Mouse (Mus musculus) heart, embryonic 12.5 days (tissue): Measurements from ENCODE around the gene Agxt. TPM values are rescaled to one million over a fixed set of nuclear protein-coding genes. Genes with fewer than 3 reads are reported as not detected.

Source experiments
- ATAC-seq: fragments of 200-750 bp; cut with Nextera tagmentation; 2 replicates; pipeline ENCODE4 v1.8.0; 2017; ENCODE audit warnings: moderate TSS enrichment, moderate library complexity; ENCODE audit not compliant: insufficient number of reproducible peaks, low FRiP score
- H3K27ac ChIP-seq: fragments of 300-500 bp; sonication (generic); 2 replicates; pipeline ENCODE4 v1.5.1; 2016; ENCODE audit warnings: mild to moderate bottlenecking, moderate library complexity; ENCODE audit not compliant: poor library complexity, severe bottlenecking
- H3K27me3 ChIP-seq: fragments of 300-500 bp; sonication (generic); replicated peaks from 2 replicates; pipeline ENCODE4 v1.6.1; 2016; ENCODE audit warnings: mild to moderate bottlenecking, moderate library complexity
- H3K36me3 ChIP-seq: fragments of 300-500 bp; sonication (generic); 2 replicates; pipeline ENCODE4 v1.6.1; 2016; ENCODE audit warnings: mild to moderate bottlenecking, moderate library complexity
- H3K4me1 ChIP-seq: fragments of 300-500 bp; sonication (generic); replicated peaks from 2 replicates; pipeline ENCODE4 v1.6.1; 2016; ENCODE audit warnings: mild to moderate bottlenecking
- H3K4me2 ChIP-seq: fragments of 300-500 bp; sonication (generic); 2 replicates; pipeline ENCODE4 v1.6.1; 2016; ENCODE audit warnings: mild to moderate bottlenecking, moderate library complexity
- H3K4me3 ChIP-seq: fragments of 300-500 bp; sonication (generic); 2 replicates; pipeline ENCODE4 v1.5.1; 2016; ENCODE audit warnings: mild to moderate bottlenecking
- H3K9ac ChIP-seq: fragments of 300-500 bp; sonication (generic); 2 replicates; pipeline ENCODE4 v1.6.1; 2016; ENCODE audit warnings: mild to moderate bottlenecking, moderate library complexity
- H3K9me3 ChIP-seq: fragments of 300-500 bp; sonication (generic); replicated peaks from 2 replicates; pipeline ENCODE4 v1.6.1; 2016; ENCODE audit warnings: mild to moderate bottlenecking, moderate library complexity
- WGBS: fragments of 180-500 bp; shearing (Covaris S2); methylation state at CpG from one replicate; pipeline ENCODE4 v1.1.7; 2016; 5-methylcytosine and 5-hydroxymethylcytosine counted together
- polyA plus RNA-seq: library from polyadenylated mRNA; unstranded; fragments of >200 nt; fragmentation: Nextera tagmentation; extraction: Ambion mirVana; gene quantifications from 2 replicates; pipeline ENCODE4 v1.2.1, GENCODE M21; 2016

Agxt gene
- polyA plus RNA-seq, 1 experiment from 2014 or later: not detected

- H3K4me2 ChIP-seq: no peak overlapping the region
- no peaks in the 10 kb centered on the region for H3K36me3 ChIP-seq
- H3K9ac ChIP-seq: no peak overlapping the region
- H3K27ac ChIP-seq: no peak overlapping the region
- no peaks in the 10 kb centered on the region for H3K9me3 ChIP-seq
- H3K4me1 ChIP-seq: no peaks in the 10 kb centered on the region
- H3K27me3 ChIP-seq: peaks cover 7% of the 10 kb centered on the region; the same call in 1 of the 2 replicates
- no peak for ATAC-seq
- WGBS: 71% methylated on average over 11 of the region's 11 CpGs
- H3K4me3 ChIP-seq: no peak overlapping the region
Observed at GRCm38 (mm10) chr1:93123179-93123854, 11.7 kb upstream of the Agxt start.

GRCm38 (mm10) chr1:93124066-93124465 lies 11.0 kb upstream of the Agxt start:
- Histone ChIP-seq H3K27ac (no peak overlapping the region), H3K4me1 (no peaks in the 10 kb centered on the region), H3K27me3 (peaks cover 5% of the 10 kb centered on the region; the same call in 1 of the 2 replicates), H3K9ac (no peak overlapping the region), H3K36me3 (no peaks in the 10 kb centered on the region), H3K9me3 (no peaks in the 10 kb centered on the region), H3K4me3 (no peak overlapping the region), H3K4me2 (no peak overlapping the region)
- ATAC-seq: no peak
- 54% methylated on average over 8 of the region's 8 CpGs for WGBS

- Histone ChIP-seq H3K4me2 (no peak overlapping the region), H3K27ac (no peak overlapping the region), H3K36me3 (no peaks in the 10 kb centered on the region), H3K4me1 (no peaks in the 10 kb centered on the region), H3K4me3 (no peak overlapping the region), H3K9ac (no peak overlapping the region), H3K27me3 (peaks cover 5% of the 10 kb centered on the region; the same call in 1 of the 2 replicates), H3K9me3 (no peaks in the 10 kb centered on the region)
- WGBS: 56% methylated on average over 5 of the region's 5 CpGs
- no peak for ATAC-seq
Observed at GRCm38 (mm10) chr1:93125256-93125655, 9.8 kb upstream of the Agxt start.

GRCm38 (mm10) chr1:93128209-93128608 lies 6.8 kb upstream of the Agxt start:
- Histone ChIP-seq H3K36me3 (no peaks in the 10 kb centered on the region), H3K4me1 (no peaks in the 10 kb centered on the region), H3K9me3 (no peaks in the 10 kb centered on the region), H3K4me2 (no peak overlapping the region), H3K27me3 (peaks cover 23% of the 10 kb centered on the region), H3K27ac (no peak overlapping the region), H3K4me3 (no peak overlapping the region), H3K9ac (no peak overlapping the region)
- WGBS: 75% methylated on average over 8 of the region's 8 CpGs
- ATAC-seq: no peak

- Histone ChIP-seq H3K36me3 (no peaks in the 10 kb centered on the region), H3K9me3 (no peaks in the 10 kb centered on the region), H3K27me3 (peaks cover 25% of the 10 kb centered on the region), H3K4me3 (no peak overlapping the region), H3K4me1 (no peaks in the 10 kb centered on the region), H3K9ac (no peak overlapping the region), H3K27ac (no peak overlapping the region), H3K4me2 (no peak overlapping the region)
- WGBS: 33% methylated on average over 6 of the region's 6 CpGs
- no peak for ATAC-seq
Observed at GRCm38 (mm10) chr1:93128710-93129349, 6.2 kb upstream of the Agxt start.

GRCm38 (mm10) chr1:93130242-93130983 lies 4.6 kb upstream of the Agxt start:
- H3K9ac ChIP-seq: no peak overlapping the region
- ATAC-seq: no peak
- no peak overlapping the region for H3K27ac ChIP-seq
- no peak overlapping the region for H3K4me2 ChIP-seq
- no peaks in the 10 kb centered on the region for H3K36me3 ChIP-seq
- H3K4me3 ChIP-seq: no peak overlapping the region
- no peaks in the 10 kb centered on the region for H3K9me3 ChIP-seq
- 0 out of 2 replicates have a peak, but pooled peaks cover under 1% of the 10 kb centered on the region for H3K4me1 ChIP-seq
- peaks cover 34% of the 10 kb centered on the region for H3K27me3 ChIP-seq
- 66% methylated on average over 10 of the region's 10 CpGs for WGBS

- Histone ChIP-seq H3K9ac (no peak overlapping the region), H3K4me2 (no peak overlapping the region), H3K36me3 (no peaks in the 10 kb centered on the region), H3K9me3 (no peaks in the 10 kb centered on the region), H3K4me1 (peaks cover 9% of the 10 kb centered on the region), H3K27ac (no peak overlapping the region), H3K27me3 (peaks cover 53% of the 10 kb centered on the region), H3K4me3 (no peak overlapping the region)
- 47% methylated on average over 8 of the region's 8 CpGs for WGBS
- no peak for ATAC-seq
Observed at GRCm38 (mm10) chr1:93132676-93133075, 2.4 kb upstream of the Agxt start.

- ATAC-seq: no peak
- no peaks in the 10 kb centered on the region for H3K36me3 ChIP-seq
- no peak overlapping the region for H3K9ac ChIP-seq
- no peak overlapping the region for H3K27ac ChIP-seq
- H3K4me1 ChIP-seq: peaks cover 17% of the 10 kb centered on the region
- no peak overlapping the region for H3K4me2 ChIP-seq
- WGBS: 66% methylated on average over 6 of the region's 6 CpGs
- H3K27me3 ChIP-seq: peaks cover 55% of the 10 kb centered on the region
- H3K9me3 ChIP-seq: no peaks in the 10 kb centered on the region
- no peak overlapping the region for H3K4me3 ChIP-seq
Observed at GRCm38 (mm10) chr1:93138534-93138933, 3.5 kb downstream of the Agxt start.

- 60% methylated on average over 7 of the region's 7 CpGs for WGBS
- no peak overlapping the region for H3K4me3 ChIP-seq
- H3K27ac ChIP-seq: no peak overlapping the region
- no peak overlapping the region for H3K9ac ChIP-seq
- no peaks in the 10 kb centered on the region for H3K36me3 ChIP-seq
- peaks cover 58% of the 10 kb centered on the region for H3K27me3 ChIP-seq
- no peak overlapping the region for H3K4me2 ChIP-seq
- ATAC-seq: no peak
- H3K9me3 ChIP-seq: no peaks in the 10 kb centered on the region
- peaks cover 28% of the 10 kb centered on the region for H3K4me1 ChIP-seq
Observed at GRCm38 (mm10) chr1:93139713-93140112, 4.7 kb downstream of the Agxt start.

GRCm38 (mm10) chr1:93142871-93143270 lies 7.8 kb downstream of the Agxt start:
- H3K36me3 ChIP-seq: no peaks in the 10 kb centered on the region
- no peak overlapping the region for H3K4me3 ChIP-seq
- no peak overlapping the region for H3K9ac ChIP-seq
- H3K9me3 ChIP-seq: no peaks in the 10 kb centered on the region
- peaks cover 21% of the 10 kb centered on the region for H3K4me1 ChIP-seq
- no peak overlapping the region for H3K4me2 ChIP-seq
- WGBS: 86% methylated on average over 1 of the region's 1 CpGs
- no peak for ATAC-seq
- H3K27me3 ChIP-seq: peaks cover 51% of the 10 kb centered on the region
- no peak overlapping the region for H3K27ac ChIP-seq

GRCm38 (mm10) chr1:93144176-93144575 lies 9.1 kb downstream of the Agxt start:
- no peak overlapping the region for H3K27ac ChIP-seq
- no peak overlapping the region for H3K9ac ChIP-seq
- H3K36me3 ChIP-seq: no peaks in the 10 kb centered on the region
- H3K27me3 ChIP-seq: peaks cover 53% of the 10 kb centered on the region
- peaks cover 13% of the 10 kb centered on the region for H3K4me1 ChIP-seq
- WGBS: 67% methylated on average over 9 of the region's 9 CpGs
- no peaks in the 10 kb centered on the region for H3K9me3 ChIP-seq
- H3K4me3 ChIP-seq: no peak overlapping the region
- H3K4me2 ChIP-seq: no peak overlapping the region
- ATAC-seq: no peak
